Mouse (Mus musculus) lung, postnatal 0 days (tissue): ENCODE results near the gene Slc11a1.

ENCODE experiments used
- CTCF ChIP-seq: IDR thresholded peaks from 2 replicates; pipeline ENCODE4 v1.5.1; 2016; ENCODE audit warnings: antibody characterized with exemption, mild to moderate bottlenecking
- EP300 ChIP-seq: IDR thresholded peaks from 2 replicates; pipeline ENCODE4 v1.6.1; 2016; ENCODE audit warnings: antibody characterized with exemption, mild to moderate bottlenecking, control low read depth

- TF ChIP-seq EP300: no peak
- TF ChIP-seq CTCF: no peak
Measured at GRCm38 (mm10) chr1:74385531-74385930, 10.5 kb downstream of the Slc11a1 start.
